10 mouse cellular contexts compared by ENCODE assay signal in genomic region chr6:11927485-11927884, GRCm38 (mm10). TPM values are rescaled to one million over a fixed set of nuclear protein-coding genes. Genes with fewer than 3 reads are reported as not detected.
DNase-seq lines count a peak whose midpoint lies in the region; ATAC-seq and TF ChIP-seq lines count a peak whose summit lies in the region.
"Had no signal": no experiment of that assay in that cellular context is flagged by ENCODE, and none has a peak within 500 bp of the region (broad histone marks: within the 10 kb centered on the region; RNA-seq: fewer than 3 reads in every experiment).

No protein-coding gene starts in this region.

- no peak overlapping the region for H3K9ac ChIP-seq in intestine, embryonic 16.5 days (ENCODE audit: low read depth, low read length)
- no peak overlapping the region for H3K9ac ChIP-seq in intestine, postnatal 0 days (ENCODE audit: low read depth, low read length)
- no peak overlapping the region for H3K9ac ChIP-seq in embryonic facial prominence, embryonic 12.5 days
- H3K9ac ChIP-seq in hindbrain, embryonic 13.5 days: peak overlapping the region; percentile 96
- peak overlapping the region; percentile 98 for H3K9ac ChIP-seq in midbrain, embryonic 12.5 days (replicated peaks)

- peaks cover 3% of the 10 kb centered on the region; the same call in 1 of the 2 replicates for H3K4me1 ChIP-seq in intestine, embryonic 16.5 days (ENCODE audit: control insufficient read depth, insufficient read depth, low read length)
- no peaks in the 10 kb centered on the region for H3K4me1 ChIP-seq in intestine, postnatal 0 days (replicated peaks; ENCODE audit: control insufficient read depth, insufficient read depth, low read length)
- H3K4me1 ChIP-seq in embryonic facial prominence, embryonic 12.5 days: peaks cover 15% of the 10 kb centered on the region
- H3K4me1 ChIP-seq in hindbrain, embryonic 13.5 days (replicated peaks): peaks cover 31% of the 10 kb centered on the region
- peaks cover 16% of the 10 kb centered on the region for H3K4me1 ChIP-seq in midbrain, embryonic 12.5 days

- intact Hi-C loops in left cerebral cortex, postnatal 10 days (cut with DNase I): no loop called here
- intact Hi-C loops in left cerebral cortex, postnatal 36 days (cut with DNase I): no loop called here

- ATAC-seq in intestine, embryonic 16.5 days: no peak
- ATAC-seq in intestine, postnatal 0 days: no peak
- ATAC-seq in embryonic facial prominence, embryonic 12.5 days (ENCODE audit: insufficient number of reproducible peaks, insufficient read depth, low FRiP score, low TSS enrichment): no peak
- no peak for ATAC-seq in hindbrain, embryonic 13.5 days (ENCODE audit: low FRiP score)
- ATAC-seq in midbrain, embryonic 12.5 days (ENCODE audit: low FRiP score, low read depth): no peak
- ATAC-seq: activated CD4-positive, CD25-positive, alpha-beta regulatory T cell, adult 4 months had no signal

- H3K27me3 ChIP-seq in intestine, embryonic 16.5 days (replicated peaks; ENCODE audit: control insufficient read depth, insufficient read depth, low read length): no peaks in the 10 kb centered on the region
- H3K27me3 ChIP-seq in intestine, postnatal 0 days (replicated peaks; ENCODE audit: control insufficient read depth, insufficient read depth, low read length): no peaks in the 10 kb centered on the region
- no peaks in the 10 kb centered on the region for H3K27me3 ChIP-seq in embryonic facial prominence, embryonic 12.5 days
- H3K27me3 ChIP-seq in hindbrain, embryonic 13.5 days: no peaks in the 10 kb centered on the region
- H3K27me3 ChIP-seq in midbrain, embryonic 12.5 days: no peaks in the 10 kb centered on the region

- no peak overlapping the region for H3K27ac ChIP-seq in intestine, embryonic 16.5 days (ENCODE audit: low read length)
- no peak overlapping the region for H3K27ac ChIP-seq in intestine, postnatal 0 days (ENCODE audit: low read depth, low read length)
- H3K27ac ChIP-seq in embryonic facial prominence, embryonic 12.5 days: no peak overlapping the region
- no peak overlapping the region for H3K27ac ChIP-seq in hindbrain, embryonic 13.5 days
- H3K27ac ChIP-seq in midbrain, embryonic 12.5 days (replicated peaks): no peak overlapping the region

- H3K36me3 ChIP-seq in intestine, embryonic 16.5 days (ENCODE audit: control insufficient read depth, insufficient read depth, low read length): no peaks in the 10 kb centered on the region; the same call in none of the 2 replicates
- no peaks in the 10 kb centered on the region for H3K36me3 ChIP-seq in intestine, postnatal 0 days (ENCODE audit: control insufficient read depth, insufficient read depth)
- H3K36me3 ChIP-seq in embryonic facial prominence, embryonic 12.5 days: peaks cover 5% of the 10 kb centered on the region; the same call in 1 of the 2 replicates
- H3K36me3 ChIP-seq in hindbrain, embryonic 13.5 days: peaks cover 9% of the 10 kb centered on the region
- H3K36me3 ChIP-seq in midbrain, embryonic 12.5 days: peaks cover 15% of the 10 kb centered on the region

- WGBS in intestine, embryonic 16.5 days: 79% methylated on average over 6 of the region's 6 CpGs
- WGBS in intestine, postnatal 0 days: 81% methylated on average over 6 of the region's 6 CpGs
- 78% methylated on average over 6 of the region's 6 CpGs for WGBS in embryonic facial prominence, embryonic 12.5 days
- 84% methylated on average over 6 of the region's 6 CpGs for WGBS in hindbrain, embryonic 13.5 days
- WGBS in midbrain, embryonic 12.5 days: 84% methylated on average over 6 of the region's 6 CpGs

- peak overlapping the region; percentile 24; the same call in 1 of the 2 replicates for H3K4me2 ChIP-seq in intestine, embryonic 16.5 days (ENCODE audit: low read depth, low read length)
- no peak overlapping the region; the same call in 1 of the 2 replicates for H3K4me2 ChIP-seq in intestine, postnatal 0 days (replicated peaks; ENCODE audit: low read depth)
- peak overlapping the region; percentile 59 for H3K4me2 ChIP-seq in embryonic facial prominence, embryonic 12.5 days (replicated peaks)
- H3K4me2 ChIP-seq in hindbrain, embryonic 13.5 days: peak overlapping the region; percentile 73
- H3K4me2 ChIP-seq in midbrain, embryonic 12.5 days (replicated peaks): peak overlapping the region; percentile 67

- no peak for TF ChIP-seq CTCF in intestine, postnatal 0 days (IDR thresholded peaks at IDR 0.05; ENCODE audit: low read depth)

- H3K4me3 ChIP-seq in intestine, embryonic 16.5 days (ENCODE audit: low read length): no peak overlapping the region
- H3K4me3 ChIP-seq in intestine, postnatal 0 days (ENCODE audit: low read depth, low read length): no peak overlapping the region
- no peak overlapping the region; the same call in 1 of the 2 replicates for H3K4me3 ChIP-seq in embryonic facial prominence, embryonic 12.5 days
- H3K4me3 ChIP-seq in hindbrain, embryonic 13.5 days: peak overlapping the region; percentile 75; the same call in 1 of the 2 replicates
- no peak overlapping the region for H3K4me3 ChIP-seq in midbrain, embryonic 12.5 days

- no peak for DNase-seq in left cerebral cortex, postnatal 10 days (ENCODE audit: extremely low spot score in 1 of 2, low spot score in 2 of 2)
- no peak for DNase-seq in left cerebral cortex, postnatal 36 days (ENCODE audit: low spot score in 2 of 2)
- no peak for DNase-seq in c-Kit-positive CD71-positive TER-119-positive erythroid progenitor cells, embryonic 14.5 days (ENCODE audit: low spot score)
- DNase-seq: heart, adult 18-20 months had no signal

- H3K9me3 ChIP-seq in intestine, embryonic 16.5 days (ENCODE audit: control insufficient read depth, low read length): no peaks in the 10 kb centered on the region
- no peaks in the 10 kb centered on the region for H3K9me3 ChIP-seq in intestine, postnatal 0 days (ENCODE audit: control insufficient read depth)
- no peaks in the 10 kb centered on the region for H3K9me3 ChIP-seq in embryonic facial prominence, embryonic 12.5 days
- H3K9me3 ChIP-seq in hindbrain, embryonic 13.5 days: 0 out of 2 replicates have a peak, but pooled peaks cover 3% of the 10 kb centered on the region
- H3K9me3 ChIP-seq in midbrain, embryonic 12.5 days: peaks cover 3% of the 10 kb centered on the region; the same call in 1 of the 2 replicates

RNA-seq across cellular contexts. Expression of gene Phf14, which starts 19.9 kb away (rescaled TPM):
- 36.2 and 38.5 TPM in 2 replicates for polyA plus RNA-seq in intestine, embryonic 16.5 days (2015; fragmentation: Nextera tagmentation; extraction: Ambion mirVana)
- polyA plus RNA-seq in intestine, postnatal 0 days (2015; fragmentation: Nextera tagmentation; extraction: Ambion mirVana): 43.0 and 54.0 TPM in 2 replicates
- 107 and 110 TPM in 2 replicates for polyA plus RNA-seq in embryonic facial prominence, embryonic 12.5 days (2016; fragmentation: Nextera tagmentation; extraction: Ambion mirVana)
- polyA plus RNA-seq in hindbrain, embryonic 13.5 days (2015; fragmentation: Nextera tagmentation; extraction: Ambion mirVana): 109 TPM in 2 replicates
- 104 and 115 TPM in 2 replicates for polyA plus RNA-seq in midbrain, embryonic 12.5 days (2016; fragmentation: Nextera tagmentation; extraction: Ambion mirVana)
- 100 to 1,000 TPM; 163 to 171 TPM for total RNA-seq in left cerebral cortex, postnatal 10 days (2021)
- 10 to 100 TPM; 78.6 to 93.0 TPM for total RNA-seq in left cerebral cortex, postnatal 36 days (2021)

RNA-seq across cellular contexts. Expression of gene Ndufa4, which starts 20.2 kb away (rescaled TPM):
- 1,156 and 1,172 TPM in 2 replicates for polyA plus RNA-seq in intestine, embryonic 16.5 days (2015; fragmentation: Nextera tagmentation; extraction: Ambion mirVana)
- polyA plus RNA-seq in intestine, postnatal 0 days (2015; fragmentation: Nextera tagmentation; extraction: Ambion mirVana): 1,529 and 1,625 TPM in 2 replicates
- 747 and 781 TPM in 2 replicates for polyA plus RNA-seq in embryonic facial prominence, embryonic 12.5 days (2016; fragmentation: Nextera tagmentation; extraction: Ambion mirVana)
- 1,088 and 1,091 TPM in 2 replicates for polyA plus RNA-seq in hindbrain, embryonic 13.5 days (2015; fragmentation: Nextera tagmentation; extraction: Ambion mirVana)
- polyA plus RNA-seq in midbrain, embryonic 12.5 days (2016; fragmentation: Nextera tagmentation; extraction: Ambion mirVana): 735 and 776 TPM in 2 replicates
- 100 to 1,000 TPM; 779 to 803 TPM for total RNA-seq in left cerebral cortex, postnatal 10 days (2021)
- total RNA-seq in left cerebral cortex, postnatal 36 days (2021): 100 to 1,000 TPM; 660 to 714 TPM

Comparison
In these comparisons a context has a peak if more than half of its experiments do, and no peak if none do; other contexts are left out.
1. H3K9ac ChIP-seq: peak in hindbrain, embryonic 13.5 days (single experiment) and midbrain, embryonic 12.5 days (single experiment); none in intestine, embryonic 16.5 days (single experiment), intestine, postnatal 0 days (single experiment) and embryonic facial prominence, embryonic 12.5 days (single experiment).